Mouse (Mus musculus) embryo, embryonic 10.5 days (tissue): ENCODE data around the gene Dgat2.

ENCODE experiments used
- DNase-seq: peaks from one replicate; pipeline ENCODE4 v3.0.0-alpha.2; 2015; ENCODE audit warnings: low spot score

Dgat2 gene

GRCm38 (mm10) chr7:99182432-99183172 lies at the start of gene Dgat2:
Gene Dgat2 (minus strand): TSS chr7:99182719.
- DNase-seq: peak; percentile 92

- DNase-seq: no peak
These were observed 47.7 kb upstream of the Dgat2 start for GRCm38 (mm10) chr7:99230061-99230747.

GRCm38 (mm10) chr7:99229411-99229810 lies 46.9 kb upstream of the Dgat2 start:
- peak; percentile 81 for DNase-seq

GRCm38 (mm10) chr7:99228825-99229224 lies 46.3 kb upstream of the Dgat2 start:
- DNase-seq: no peak

GRCm38 (mm10) chr7:99227267-99227666 lies 44.7 kb upstream of the Dgat2 start:
- no peak for DNase-seq

GRCm38 (mm10) chr7:99226662-99227061 lies 44.1 kb upstream of the Dgat2 start:
- DNase-seq: no peak

GRCm38 (mm10) chr7:99225421-99225820 lies 42.9 kb upstream of the Dgat2 start:
- no peak for DNase-seq

GRCm38 (mm10) chr7:99224648-99225190 lies 42.2 kb upstream of the Dgat2 start:
- no peak for DNase-seq

GRCm38 (mm10) chr7:99224225-99224624 lies 41.7 kb upstream of the Dgat2 start:
- no peak for DNase-seq

GRCm38 (mm10) chr7:99217338-99218074 lies 35.0 kb upstream of the Dgat2 start:
- no peak for DNase-seq

- no peak for DNase-seq
These were observed 32.9 kb upstream of the Dgat2 start for GRCm38 (mm10) chr7:99215347-99215855.

- no peak for DNase-seq
These were observed 32.2 kb upstream of the Dgat2 start for GRCm38 (mm10) chr7:99214621-99215185.

GRCm38 (mm10) chr7:99213686-99214085 lies 31.2 kb upstream of the Dgat2 start:
- DNase-seq: no peak

GRCm38 (mm10) chr7:99213056-99213455 lies 30.5 kb upstream of the Dgat2 start:
- no peak for DNase-seq

- DNase-seq: no peak
These were observed 26.2 kb upstream of the Dgat2 start for GRCm38 (mm10) chr7:99208704-99209103.

- DNase-seq: no peak
These were observed 23.8 kb upstream of the Dgat2 start for GRCm38 (mm10) chr7:99206364-99206763.

GRCm38 (mm10) chr7:99202163-99202562 lies 19.6 kb upstream of the Dgat2 start:
- no peak for DNase-seq

- no peak for DNase-seq
These were observed 17.8 kb upstream of the Dgat2 start for GRCm38 (mm10) chr7:99200290-99200689.

GRCm38 (mm10) chr7:99199451-99200175 lies 17.1 kb upstream of the Dgat2 start:
- DNase-seq: no peak

- no peak for DNase-seq
These were observed 16.3 kb upstream of the Dgat2 start for GRCm38 (mm10) chr7:99198811-99199210.

- no peak for DNase-seq
These were observed 12.0 kb upstream of the Dgat2 start for GRCm38 (mm10) chr7:99194511-99194910.
